Mouse (Mus musculus): Measurements from ENCODE around the gene Cdh18. TPM values are rescaled to one million over a fixed set of nuclear protein-coding genes. Genes with fewer than 3 reads are reported as not detected.

The Cdh18 gene
- polyA plus RNA-seq, 1 experiment from 2014 or later = 14.6 TPM

- ATAC-seq (ENCODE audit: low FRiP score) = no peak
- Histone ChIP-seq H3K36me3 (no peaks in the 10 kb centered on the region), H3K9ac (replicated peaks) (no peak overlapping the region), H3K4me2 (no peak overlapping the region), H3K4me1 (no peaks in the 10 kb centered on the region), H3K9me3 (replicated peaks) (no peaks in the 10 kb centered on the region), H3K27ac (replicated peaks) (no peak overlapping the region), H3K27me3 (replicated peaks) (no peaks in the 10 kb centered on the region), H3K4me3 (replicated peaks) (no peak overlapping the region)
- 94% methylated on average over 1 of the region's 1 CpGs for WGBS
Observed at GRCm38 (mm10) chr15:23408256-23408655, 859.4 kb downstream of the Cdh18 start.

GRCm38 (mm10) chr15:23416450-23417080 is 867.7 kb downstream of the Cdh18 start:
- no peak overlapping the region for H3K4me3 ChIP-seq (replicated peaks)
- no peak overlapping the region for H3K9ac ChIP-seq (replicated peaks)
- H3K4me2 ChIP-seq = no peak overlapping the region
- 83% methylated on average over 5 of the region's 5 CpGs for WGBS
- no peaks in the 10 kb centered on the region for H3K36me3 ChIP-seq
- H3K27me3 ChIP-seq (replicated peaks) = no peaks in the 10 kb centered on the region
- no peak overlapping the region for H3K27ac ChIP-seq (replicated peaks)
- no peaks in the 10 kb centered on the region for H3K9me3 ChIP-seq (replicated peaks)
- no peaks in the 10 kb centered on the region for H3K4me1 ChIP-seq
- ATAC-seq (ENCODE audit: low FRiP score) = no peak

GRCm38 (mm10) chr15:23418158-23418557 is 869.3 kb downstream of the Cdh18 start:
- Histone ChIP-seq H3K4me2 (no peak overlapping the region), H3K4me1 (no peaks in the 10 kb centered on the region), H3K4me3 (replicated peaks) (no peak overlapping the region), H3K27me3 (replicated peaks) (no peaks in the 10 kb centered on the region), H3K9ac (replicated peaks) (no peak overlapping the region), H3K36me3 (no peaks in the 10 kb centered on the region), H3K9me3 (replicated peaks) (no peaks in the 10 kb centered on the region), H3K27ac (replicated peaks) (no peak overlapping the region)
- no peak for ATAC-seq (ENCODE audit: low FRiP score)

- Histone ChIP-seq H3K4me2 (no peak overlapping the region), H3K27ac (replicated peaks) (no peak overlapping the region), H3K9ac (replicated peaks) (no peak overlapping the region), H3K27me3 (replicated peaks) (no peaks in the 10 kb centered on the region), H3K4me3 (replicated peaks) (no peak overlapping the region), H3K36me3 (no peaks in the 10 kb centered on the region), H3K9me3 (replicated peaks) (no peaks in the 10 kb centered on the region), H3K4me1 (no peaks in the 10 kb centered on the region)
- no peak for ATAC-seq (ENCODE audit: low FRiP score)
- WGBS = 62% methylated on average over 3 of the region's 3 CpGs
Observed at GRCm38 (mm10) chr15:23420010-23420409, 871.2 kb downstream of the Cdh18 start.

GRCm38 (mm10) chr15:23430021-23430420 is 881.2 kb downstream of the Cdh18 start:
- H3K36me3 ChIP-seq = no peaks in the 10 kb centered on the region
- no peak for ATAC-seq (ENCODE audit: low FRiP score)
- no peak overlapping the region for H3K4me2 ChIP-seq
- H3K27me3 ChIP-seq (replicated peaks) = no peaks in the 10 kb centered on the region
- WGBS = 87% methylated on average over 5 of the region's 5 CpGs
- no peaks in the 10 kb centered on the region for H3K9me3 ChIP-seq (replicated peaks)
- no peak overlapping the region for H3K4me3 ChIP-seq (replicated peaks)
- H3K27ac ChIP-seq (replicated peaks) = no peak overlapping the region
- H3K9ac ChIP-seq (replicated peaks) = no peak overlapping the region
- no peaks in the 10 kb centered on the region for H3K4me1 ChIP-seq

GRCm38 (mm10) chr15:23448542-23448941 is 899.7 kb downstream of the Cdh18 start:
- WGBS = 66% methylated on average over 1 of the region's 1 CpGs
- Histone ChIP-seq H3K27ac (replicated peaks) (no peak overlapping the region), H3K9me3 (replicated peaks) (no peaks in the 10 kb centered on the region), H3K4me2 (no peak overlapping the region), H3K36me3 (no peaks in the 10 kb centered on the region), H3K4me3 (replicated peaks) (no peak overlapping the region), H3K4me1 (peaks cover 6% of the 10 kb centered on the region; the same call in 1 of the 2 replicates), H3K9ac (replicated peaks) (no peak overlapping the region), H3K27me3 (replicated peaks) (no peaks in the 10 kb centered on the region)
- ATAC-seq (ENCODE audit: low FRiP score) = no peak

GRCm38 (mm10) chr15:23452098-23452625 is 903.3 kb downstream of the Cdh18 start:
- no peaks in the 10 kb centered on the region for H3K27me3 ChIP-seq (replicated peaks)
- peak overlapping the region; percentile 32 for H3K4me2 ChIP-seq
- no peaks in the 10 kb centered on the region for H3K9me3 ChIP-seq (replicated peaks)
- H3K9ac ChIP-seq (replicated peaks) = no peak overlapping the region
- H3K36me3 ChIP-seq = no peaks in the 10 kb centered on the region
- WGBS = 29% methylated on average over 9 of the region's 9 CpGs
- 0 out of 2 replicates have a peak overlapping the region, but pooled peaks have one; percentile 6 for H3K4me3 ChIP-seq (replicated peaks)
- 0 out of 2 replicates have a peak, but pooled peaks cover 6% of the 10 kb centered on the region for H3K4me1 ChIP-seq
- H3K27ac ChIP-seq (replicated peaks) = 0 out of 2 replicates have a peak overlapping the region, but pooled peaks have one; percentile 29
- ATAC-seq (ENCODE audit: low FRiP score) = peak; percentile 63; the same call in 1 of the 2 replicates

GRCm38 (mm10) chr15:23453331-23453730 is 904.5 kb downstream of the Cdh18 start:
- 93% methylated on average over 6 of the region's 6 CpGs for WGBS

GRCm38 (mm10) chr15:23455344-23455743 is 906.5 kb downstream of the Cdh18 start:
- Histone ChIP-seq H3K4me1 (0 out of 2 replicates have a peak, but pooled peaks cover 6% of the 10 kb centered on the region), H3K9me3 (replicated peaks) (no peaks in the 10 kb centered on the region), H3K36me3 (no peaks in the 10 kb centered on the region), H3K27me3 (replicated peaks) (no peaks in the 10 kb centered on the region), H3K9ac (replicated peaks) (no peak overlapping the region), H3K4me3 (replicated peaks) (no peak overlapping the region), H3K27ac (replicated peaks) (0 out of 2 replicates have a peak overlapping the region, but pooled peaks have one; percentile 18), H3K4me2 (no peak overlapping the region)
- WGBS = 62% methylated on average over 7 of the region's 7 CpGs
- 0 out of 2 replicates have a peak, but pooled peaks have one; percentile 35 for ATAC-seq (ENCODE audit: low FRiP score)

More at GRCm38 (mm10) chr15:23453331-23453730, 904.5 kb downstream of the Cdh18 start:
- Histone ChIP-seq H3K9ac (replicated peaks) (no peak overlapping the region), H3K27me3 (replicated peaks) (no peaks in the 10 kb centered on the region), H3K27ac (replicated peaks) (no peak overlapping the region), H3K4me1 (0 out of 2 replicates have a peak, but pooled peaks cover 6% of the 10 kb centered on the region), H3K4me3 (replicated peaks) (no peak overlapping the region), H3K9me3 (replicated peaks) (no peaks in the 10 kb centered on the region), H3K36me3 (no peaks in the 10 kb centered on the region), H3K4me2 (no peak overlapping the region)
- no peak for ATAC-seq (ENCODE audit: low FRiP score)

- no peak overlapping the region for H3K4me2 ChIP-seq
- H3K9ac ChIP-seq (replicated peaks) = no peak overlapping the region
- H3K27ac ChIP-seq (replicated peaks) = no peak overlapping the region
- no peaks in the 10 kb centered on the region for H3K27me3 ChIP-seq (replicated peaks)
- H3K9me3 ChIP-seq (replicated peaks) = no peaks in the 10 kb centered on the region
- no peaks in the 10 kb centered on the region for H3K36me3 ChIP-seq
- 0 out of 2 replicates have a peak, but pooled peaks cover under 1% of the 10 kb centered on the region for H3K4me1 ChIP-seq
- H3K4me3 ChIP-seq (replicated peaks) = no peak overlapping the region
- WGBS = 75% methylated on average over 3 of the region's 3 CpGs
- ATAC-seq (ENCODE audit: low FRiP score) = no peak
Observed at GRCm38 (mm10) chr15:23457401-23457800, 908.6 kb downstream of the Cdh18 start.

- H3K27ac ChIP-seq (replicated peaks) = no peak overlapping the region
- 80% methylated on average over 7 of the region's 7 CpGs for WGBS
- no peaks in the 10 kb centered on the region for H3K27me3 ChIP-seq (replicated peaks)
Observed at GRCm38 (mm10) chr15:23470527-23471475, 922.0 kb downstream of the Cdh18 start.

More at GRCm38 (mm10) chr15:23470527-23471475, 922.0 kb downstream of the Cdh18 start:
- H3K9me3 ChIP-seq (replicated peaks) = no peaks in the 10 kb centered on the region
- H3K36me3 ChIP-seq = no peaks in the 10 kb centered on the region
- no peaks in the 10 kb centered on the region for H3K4me1 ChIP-seq
- no peak overlapping the region for H3K4me2 ChIP-seq
- no peak overlapping the region for H3K4me3 ChIP-seq (replicated peaks)
- H3K9ac ChIP-seq (replicated peaks) = no peak overlapping the region
- ATAC-seq (ENCODE audit: low FRiP score) = no peak
